Mouse (Mus musculus) erythroid progenitor cell, adult 5-6 weeks (primary cell): ENCODE data around the gene Mrpl34. TPM values are rescaled to one million over a fixed set of nuclear protein-coding genes. Genes with fewer than 3 reads are reported as not detected.

Experiments
- ATAC-seq: replicated peaks from 2 replicates; pipeline ENCODE4 v1.8.0; 2016; ENCODE audit warnings: moderate number of reproducible peaks, mild to moderate bottlenecking, moderate TSS enrichment, inconsistent platforms; ENCODE audit not compliant: poor library complexity, low FRiP score, severe bottlenecking
- total RNA-seq, 2 experiments: library from RNA; stranded (forward) in 1 of 2; stranded (reverse) in 1 of 2; fragments of 150-400 nt in 1 of 2; fragments of 186-747, 209-891 nt in 1 of 2; gene quantifications; 2 replicates each; pipeline versions ENCODE4 v1.2.3 to v1.2.4; 2015 to 2017; ENCODE audit warnings: low replicate concordance in 2 of 2

Gene Mrpl34
- total RNA-seq, 2 experiments from 2014 or later: 14.1 to 23.1 TPM

- ATAC-seq: peak; percentile 60
Measured at GRCm38 (mm10) chr8:71487691-71488445, 23.1 kb downstream of the Mrpl34 start, which contains the start of gene Gtpbp3. TSS of gene Gtpbp3 (plus strand) at chr8:71488103.

GRCm38 (mm10) chr8:71488454-71488853 lies 23.7 kb downstream of the Mrpl34 start:
- ATAC-seq: peak; percentile 90

GRCm38 (mm10) chr8:71495039-71495438 lies 30.3 kb downstream of the Mrpl34 start:
- peak; percentile 75 for ATAC-seq

GRCm38 (mm10) chr8:71495811-71496210 lies 31.1 kb downstream of the Mrpl34 start:
- ATAC-seq: no peak

GRCm38 (mm10) chr8:71496481-71496880 lies 31.7 kb downstream of the Mrpl34 start:
- no peak for ATAC-seq

- ATAC-seq: no peak
Measured at GRCm38 (mm10) chr8:71497077-71497645, 32.4 kb downstream of the Mrpl34 start.

GRCm38 (mm10) chr8:71497881-71498501 lies 33.2 kb downstream of the Mrpl34 start:
- ATAC-seq: no peak

GRCm38 (mm10) chr8:71498816-71499690 lies 34.3 kb downstream of the Mrpl34 start:
- ATAC-seq: no peak

GRCm38 (mm10) chr8:71504349-71504748 lies 39.6 kb downstream of the Mrpl34 start:
- no peak for ATAC-seq

- ATAC-seq: no peak
Measured at GRCm38 (mm10) chr8:71505326-71505725, 40.6 kb downstream of the Mrpl34 start.

- ATAC-seq: no peak
Measured at GRCm38 (mm10) chr8:71505979-71506378, 41.2 kb downstream of the Mrpl34 start.

- ATAC-seq: no peak
Measured at GRCm38 (mm10) chr8:71507589-71508104, 42.9 kb downstream of the Mrpl34 start.

GRCm38 (mm10) chr8:71509316-71509715 lies 44.6 kb downstream of the Mrpl34 start:
- no peak for ATAC-seq

GRCm38 (mm10) chr8:71511644-71512043 lies 46.9 kb downstream of the Mrpl34 start, which contains the start of gene Plvap:
TSS of gene Plvap (minus strand) at chr8:71511752.
- ATAC-seq: peak; percentile 68; the same call in 1 of the 2 replicates

GRCm38 (mm10) chr8:71513018-71513754 lies 48.4 kb downstream of the Mrpl34 start:
- no peak for ATAC-seq

GRCm38 (mm10) chr8:71515043-71515442 lies 50.3 kb downstream of the Mrpl34 start:
- ATAC-seq: no peak
